Mouse (Mus musculus) forebrain, embryonic 10.5 days (tissue): ENCODE measurements around the gene Boc. TPM values are rescaled to one million over a fixed set of nuclear protein-coding genes. Genes with fewer than 3 reads are reported as not detected.

Source experiments
- DNase-seq: peaks from one replicate; pipeline ENCODE4 v3.0.0-alpha.2; 2017; ENCODE audit warnings: low spot score; ENCODE audit errors: extremely low spot score
- H3K27ac ChIP-seq: fragments of 300-500 bp; sonication (generic); 2 replicates; pipeline ENCODE4 v1.5.1; 2016; ENCODE audit warnings: mild to moderate bottlenecking
- H3K27me3 ChIP-seq: fragments of 300-500 bp; sonication (generic); 2 replicates; pipeline ENCODE4 v1.6.1; 2016; ENCODE audit warnings: mild to moderate bottlenecking; ENCODE audit not compliant: poor library complexity, severe bottlenecking
- H3K36me3 ChIP-seq: fragments of 300-500 bp; sonication (generic); replicated peaks from 2 replicates; pipeline ENCODE4 v1.6.1; 2016; ENCODE audit warnings: mild to moderate bottlenecking, moderate library complexity
- H3K4me1 ChIP-seq: fragments of 300-500 bp; sonication (generic); 2 replicates; pipeline ENCODE4 v1.6.1; 2016
- H3K4me3 ChIP-seq: fragments of 300-500 bp; sonication (generic); 2 replicates; pipeline ENCODE4 v1.5.1; 2016; ENCODE audit warnings: mild to moderate bottlenecking, moderate library complexity
- H3K9me3 ChIP-seq: fragments of 300-500 bp; sonication (generic); 2 replicates; pipeline ENCODE4 v1.6.1; 2016; ENCODE audit warnings: mild to moderate bottlenecking, moderate library complexity
- WGBS: fragments of 180-500 bp; shearing (Covaris S2); methylation state at CpG from one replicate; pipeline ENCODE4 v1.1.7; 2016; 5-methylcytosine and 5-hydroxymethylcytosine counted together
- polyA plus RNA-seq: library from polyadenylated mRNA; unstranded; fragments of >200 nt; fragmentation: Nextera tagmentation; extraction: Ambion mirVana; gene quantifications from 2 replicates; pipeline ENCODE4 v1.2.1, GENCODE M21; 2016

The Boc gene
- polyA plus RNA-seq, 1 experiment from 2014 or later: 25.9 TPM

GRCm38 (mm10) chr16:44493868-44494267, 64.8 kb downstream of the Boc start:
- H3K4me1 ChIP-seq: peaks cover 38% of the 10 kb centered on the region
- no peaks in the 10 kb centered on the region for H3K27me3 ChIP-seq
- 28% methylated on average over 6 of the region's 6 CpGs for WGBS
- no peak overlapping the region for H3K4me3 ChIP-seq
- peaks cover 100% of the 10 kb centered on the region for H3K36me3 ChIP-seq
- H3K9me3 ChIP-seq: peaks cover 5% of the 10 kb centered on the region; the same call in 1 of the 2 replicates
- no peak for DNase-seq
- peak overlapping the region; percentile 71 for H3K27ac ChIP-seq

- H3K36me3 ChIP-seq: peaks cover 100% of the 10 kb centered on the region
- H3K27ac ChIP-seq: peak overlapping the region; percentile 71; the same call in 1 of the 2 replicates
- no peak for DNase-seq
- H3K9me3 ChIP-seq: no peaks in the 10 kb centered on the region
- no peaks in the 10 kb centered on the region for H3K27me3 ChIP-seq
- H3K4me3 ChIP-seq: no peak overlapping the region
- H3K4me1 ChIP-seq: peaks cover 38% of the 10 kb centered on the region
- WGBS: 91% methylated on average over 9 of the region's 9 CpGs
These were observed 66.0 kb downstream of the Boc start for GRCm38 (mm10) chr16:44492706-44493105.

GRCm38 (mm10) chr16:44492151-44492550, 66.5 kb downstream of the Boc start:
- 89% methylated on average over 6 of the region's 6 CpGs for WGBS
- H3K36me3 ChIP-seq: peaks cover 100% of the 10 kb centered on the region
- no peaks in the 10 kb centered on the region for H3K27me3 ChIP-seq
- no peak overlapping the region for H3K27ac ChIP-seq
- no peak for DNase-seq
- H3K4me1 ChIP-seq: peaks cover 43% of the 10 kb centered on the region
- H3K9me3 ChIP-seq: no peaks in the 10 kb centered on the region
- no peak overlapping the region for H3K4me3 ChIP-seq

GRCm38 (mm10) chr16:44491051-44491450, 67.6 kb downstream of the Boc start:
- peaks cover 100% of the 10 kb centered on the region for H3K36me3 ChIP-seq
- DNase-seq: no peak
- no peak overlapping the region for H3K4me3 ChIP-seq

DNA sequence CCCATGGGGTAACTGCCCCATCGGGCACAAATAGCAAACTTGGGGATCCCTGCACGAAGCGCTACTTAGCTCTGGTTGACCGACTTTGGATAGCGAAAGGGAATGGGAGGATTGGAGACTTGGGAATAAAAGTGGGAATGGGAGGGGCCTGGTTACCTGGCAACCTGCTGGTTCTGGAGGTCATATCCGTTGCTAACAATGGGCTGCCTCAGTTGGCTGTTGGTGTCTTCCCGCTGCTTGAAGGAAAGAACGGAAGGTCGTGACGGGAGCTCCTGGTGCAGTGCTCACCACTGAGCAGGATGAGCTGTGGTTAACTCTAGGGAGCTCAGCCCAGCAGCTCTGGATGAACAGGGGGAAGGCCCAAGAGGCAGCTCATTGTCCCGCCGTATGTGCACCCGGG, 71.5 kb downstream of the Boc start:
- Histone ChIP-seq H3K9me3 (no peaks in the 10 kb centered on the region), H3K4me3 (no peak overlapping the region), H3K27me3 (peaks cover 5% of the 10 kb centered on the region), H3K4me1 (peaks cover 24% of the 10 kb centered on the region), H3K27ac (peak overlapping the region; percentile 62; the same call in 1 of the 2 replicates), H3K36me3 (peaks cover 95% of the 10 kb centered on the region)
- WGBS: 78% methylated on average over 13 of the region's 13 CpGs
- DNase-seq: no peak

More at GRCm38 (mm10) chr16:44491051-44491450, 67.6 kb downstream of the Boc start:
- Histone ChIP-seq H3K27ac (no peak overlapping the region), H3K4me1 (peaks cover 49% of the 10 kb centered on the region), H3K27me3 (no peaks in the 10 kb centered on the region), H3K9me3 (no peaks in the 10 kb centered on the region)
- 89% methylated on average over 9 of the region's 9 CpGs for WGBS

DNA sequence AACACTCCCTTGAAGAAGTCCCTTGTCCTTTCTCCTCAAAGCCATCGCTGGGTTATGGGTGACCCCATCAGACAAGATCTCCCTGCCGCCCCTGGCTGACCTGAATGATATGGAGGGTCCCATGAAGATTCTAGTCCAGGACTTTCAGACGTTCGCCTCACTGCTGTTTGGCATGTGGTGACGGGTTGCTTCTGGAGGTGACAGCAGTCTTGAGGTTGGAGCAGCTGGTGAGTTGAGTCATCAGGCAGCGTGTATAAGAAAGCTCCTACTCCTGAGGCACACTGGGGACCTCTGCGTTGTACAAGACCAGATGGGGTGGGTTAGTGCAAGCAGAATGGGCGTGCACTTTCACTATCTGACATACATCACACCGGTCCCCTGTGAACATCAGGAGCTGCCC, 72.1 kb downstream of the Boc start:
- Histone ChIP-seq H3K9me3 (no peaks in the 10 kb centered on the region), H3K36me3 (peaks cover 95% of the 10 kb centered on the region), H3K27ac (no peak overlapping the region; the same call in 1 of the 2 replicates), H3K4me3 (no peak overlapping the region), H3K27me3 (peaks cover 5% of the 10 kb centered on the region), H3K4me1 (peaks cover 28% of the 10 kb centered on the region)
- no peak for DNase-seq
- 95% methylated on average over 9 of the region's 9 CpGs for WGBS

DNA sequence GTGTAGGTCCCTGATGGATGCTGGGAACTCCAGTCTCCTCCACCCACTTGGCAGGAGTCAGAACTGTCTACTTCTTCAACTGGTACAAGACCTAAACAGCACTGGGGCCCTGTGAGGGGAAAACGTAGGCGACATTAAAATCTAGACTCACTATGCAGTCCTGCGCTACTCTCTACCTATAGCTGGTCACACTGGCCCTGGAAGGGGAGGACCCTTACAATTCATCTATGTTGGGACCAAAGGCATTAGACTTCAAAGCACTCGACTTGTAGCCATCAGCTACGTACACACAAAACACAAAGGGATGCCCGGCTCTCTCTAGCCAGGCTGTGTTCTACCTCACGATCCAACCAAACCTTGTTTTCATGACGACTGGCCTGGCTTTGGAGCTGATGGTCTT, 73.0 kb downstream of the Boc start:
- H3K27me3 ChIP-seq: peaks cover 5% of the 10 kb centered on the region
- no peak for DNase-seq
- peaks cover 91% of the 10 kb centered on the region for H3K36me3 ChIP-seq
- no peaks in the 10 kb centered on the region for H3K9me3 ChIP-seq
- 88% methylated on average over 8 of the region's 8 CpGs for WGBS
- peak overlapping the region; percentile 41 for H3K27ac ChIP-seq
- no peak overlapping the region for H3K4me3 ChIP-seq
- H3K4me1 ChIP-seq: peaks cover 28% of the 10 kb centered on the region

DNA sequence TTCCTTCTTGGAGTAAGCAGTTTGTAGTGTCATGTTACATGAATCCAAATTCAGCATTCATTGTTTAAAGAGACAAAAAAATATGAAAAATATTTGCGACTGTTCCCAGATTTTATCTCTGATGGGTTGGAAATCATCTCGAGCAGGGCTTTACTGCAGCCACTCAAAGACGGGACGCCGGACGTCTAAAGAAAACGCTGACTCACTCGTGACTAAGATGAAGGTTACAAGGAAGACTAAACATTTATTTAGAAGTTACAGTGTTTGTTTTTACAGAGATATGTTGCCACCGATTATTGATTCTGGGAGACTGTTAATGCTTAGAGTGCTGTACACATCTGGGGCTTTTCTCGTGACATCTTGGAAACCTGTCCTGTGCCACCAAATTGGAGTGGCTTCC, 73.9 kb downstream of the Boc start:
- Histone ChIP-seq H3K4me3 (no peak overlapping the region), H3K9me3 (no peaks in the 10 kb centered on the region), H3K36me3 (peaks cover 86% of the 10 kb centered on the region), H3K4me1 (peaks cover 28% of the 10 kb centered on the region), H3K27ac (no peak overlapping the region), H3K27me3 (peaks cover 7% of the 10 kb centered on the region)
- WGBS: 90% methylated on average over 10 of the region's 10 CpGs
- DNase-seq: no peak

DNA sequence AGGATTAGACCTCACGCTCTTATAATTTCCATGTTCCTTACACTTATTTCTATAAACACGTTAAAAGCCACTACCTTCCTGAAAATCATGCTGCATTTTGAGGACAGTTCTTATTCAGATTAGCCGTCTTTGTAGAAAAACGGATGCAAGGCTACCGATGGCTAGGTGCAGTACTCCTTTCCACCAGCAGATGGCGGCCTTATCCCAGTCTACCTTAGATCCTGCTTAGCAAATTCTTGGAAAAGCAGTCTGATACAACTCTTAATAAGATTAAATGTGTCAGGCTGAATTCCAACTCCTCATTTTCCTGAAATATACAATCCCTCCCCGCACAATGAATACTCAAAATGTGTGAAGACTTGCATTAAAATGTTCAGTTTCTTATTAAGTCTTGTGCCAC, 74.6 kb downstream of the Boc start:
- Histone ChIP-seq H3K4me1 (peaks cover 28% of the 10 kb centered on the region), H3K4me3 (no peak overlapping the region), H3K9me3 (no peaks in the 10 kb centered on the region), H3K36me3 (peaks cover 81% of the 10 kb centered on the region), H3K27me3 (peaks cover 9% of the 10 kb centered on the region), H3K27ac (no peak overlapping the region)
- DNase-seq: peak; percentile 72
- 9% methylated on average over 7 of the region's 7 CpGs for WGBS

DNA sequence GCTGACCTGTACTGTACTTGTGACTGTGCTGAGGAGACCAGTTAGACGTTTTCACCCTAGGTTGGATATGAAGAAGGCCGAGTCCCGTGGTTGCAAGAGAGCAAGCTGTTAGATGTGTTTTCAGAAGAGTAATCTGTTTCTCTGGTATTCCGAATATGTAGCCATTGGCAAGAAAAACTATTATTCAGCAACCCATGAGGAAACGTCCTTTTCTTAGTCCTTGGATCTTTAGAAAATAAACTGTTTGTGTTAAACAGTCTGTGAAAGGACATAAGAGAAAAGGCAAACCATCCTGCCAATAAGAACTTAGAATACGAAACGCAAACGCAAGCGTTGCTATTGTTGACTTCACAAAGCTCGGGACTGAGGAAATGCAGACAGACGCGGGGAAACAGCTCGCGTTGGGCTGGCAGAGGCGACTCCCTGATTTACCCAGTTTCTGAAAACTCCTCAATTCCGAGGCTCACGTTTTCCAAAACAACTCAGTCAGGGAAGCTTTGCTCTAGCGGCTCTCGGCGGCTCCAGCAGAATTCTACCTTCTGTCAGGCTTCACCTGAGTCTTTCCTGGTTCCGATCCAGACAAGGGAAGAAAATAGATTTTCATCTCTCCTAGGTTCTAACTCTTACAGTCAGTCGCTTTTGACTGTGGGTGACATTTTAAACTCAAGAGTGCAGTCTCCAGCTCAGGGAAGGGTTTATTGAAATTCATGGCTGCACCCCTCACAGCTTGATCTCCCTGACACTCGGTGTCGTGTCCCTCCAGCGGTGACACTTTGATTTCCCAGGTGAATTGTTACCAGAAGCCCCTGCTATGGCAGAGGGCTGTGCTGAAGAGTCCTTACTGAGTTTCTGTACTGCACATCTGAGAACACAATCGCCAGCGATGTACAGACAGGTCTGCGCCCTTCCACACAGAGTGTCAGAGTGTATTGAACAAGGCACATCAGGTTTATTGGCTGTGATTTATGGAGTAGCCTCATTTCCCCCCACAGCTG, 76.8 kb downstream of the Boc start:
- no peak overlapping the region for H3K4me3 ChIP-seq
- H3K9me3 ChIP-seq: no peaks in the 10 kb centered on the region
- WGBS: 54% methylated on average over 28 of the region's 28 CpGs
- no peak for DNase-seq
- no peak overlapping the region for H3K27ac ChIP-seq
- H3K27me3 ChIP-seq: peaks cover 9% of the 10 kb centered on the region
- H3K4me1 ChIP-seq: peaks cover 20% of the 10 kb centered on the region
- H3K36me3 ChIP-seq: peaks cover 62% of the 10 kb centered on the region

DNA sequence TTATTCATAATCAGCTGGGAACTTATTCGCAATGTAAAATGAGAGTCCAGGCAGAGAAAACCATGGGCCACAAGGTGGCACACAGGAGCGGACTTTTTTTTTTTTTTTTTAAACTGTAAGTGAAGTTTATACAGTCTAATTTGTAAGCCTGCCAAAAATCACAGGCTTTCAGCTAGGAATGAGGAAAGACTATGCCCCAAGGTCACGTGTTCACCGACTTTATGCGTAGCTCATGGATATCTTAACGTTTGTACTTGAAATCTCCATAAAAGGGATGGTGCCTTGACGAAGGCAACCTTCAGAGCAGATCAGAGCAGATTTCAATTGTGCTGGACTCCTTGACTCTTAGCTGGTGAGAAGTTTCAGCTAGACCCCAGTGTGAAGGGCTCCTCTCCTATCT, 78.1 kb downstream of the Boc start:
- no peak overlapping the region for H3K27ac ChIP-seq
- H3K4me1 ChIP-seq: peaks cover 7% of the 10 kb centered on the region; the same call in 1 of the 2 replicates
- no peaks in the 10 kb centered on the region for H3K9me3 ChIP-seq
- no peak overlapping the region for H3K4me3 ChIP-seq
- DNase-seq: no peak
- peaks cover 9% of the 10 kb centered on the region for H3K27me3 ChIP-seq
- H3K36me3 ChIP-seq: peaks cover 49% of the 10 kb centered on the region
- WGBS: 81% methylated on average over 7 of the region's 7 CpGs

DNA sequence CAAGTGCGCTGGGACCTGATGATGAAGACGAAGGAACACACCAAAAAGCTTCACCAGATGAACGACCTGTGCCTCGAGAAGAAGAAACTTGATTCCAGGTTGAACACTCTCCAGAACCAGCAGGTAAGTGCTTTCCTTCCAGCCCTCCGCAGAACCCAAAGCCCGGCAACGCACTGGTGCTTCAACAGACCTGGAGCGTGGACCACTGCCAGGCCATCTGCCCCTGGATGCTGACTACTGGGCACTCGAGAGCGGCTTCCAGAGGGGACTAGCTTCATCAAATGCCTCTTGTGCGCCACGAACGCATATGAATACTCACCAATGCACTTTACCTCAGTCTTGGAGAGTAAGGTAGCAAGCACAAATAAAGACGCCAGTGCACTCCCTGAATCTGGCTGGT, 78.8 kb downstream of the Boc start:
- Histone ChIP-seq H3K4me1 (peaks cover 5% of the 10 kb centered on the region; the same call in 1 of the 2 replicates), H3K9me3 (no peaks in the 10 kb centered on the region), H3K4me3 (no peak overlapping the region), H3K36me3 (peaks cover 42% of the 10 kb centered on the region), H3K27me3 (peaks cover 9% of the 10 kb centered on the region), H3K27ac (no peak overlapping the region)
- DNase-seq: no peak
- WGBS: 95% methylated on average over 14 of the region's 14 CpGs

DNA sequence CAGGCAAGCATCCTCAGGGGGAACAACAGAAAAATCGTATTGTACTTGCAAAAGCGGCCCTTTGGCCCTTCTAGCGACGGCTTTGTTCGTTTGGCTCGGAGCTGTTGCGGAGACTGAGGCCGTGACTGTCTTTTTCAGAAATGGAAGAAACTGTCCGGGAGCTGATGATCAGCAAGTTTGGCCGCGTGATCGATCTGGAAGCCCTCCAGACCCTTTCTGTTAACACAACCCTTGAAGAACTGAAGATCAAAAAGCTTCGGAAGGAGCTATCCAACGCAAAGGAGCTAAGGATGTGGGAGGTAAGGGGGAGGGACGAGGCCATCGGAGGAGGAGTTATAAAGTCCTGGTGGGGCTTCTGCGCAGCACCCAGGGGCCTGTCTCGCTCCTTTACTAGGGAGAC, 79.9 kb downstream of the Boc start:
- Histone ChIP-seq H3K9me3 (no peaks in the 10 kb centered on the region), H3K27ac (no peak overlapping the region), H3K36me3 (peaks cover 34% of the 10 kb centered on the region), H3K4me3 (no peak overlapping the region), H3K4me1 (peaks cover 5% of the 10 kb centered on the region; the same call in 1 of the 2 replicates), H3K27me3 (peaks cover 9% of the 10 kb centered on the region)
- 42% methylated on average over 18 of the region's 18 CpGs for WGBS
- DNase-seq: no peak
